Comparison of ENCODE assay signal across 30 mouse cellular contexts in genomic region chr1:90939980-90940379, GRCm38 (mm10). TPM values are rescaled to one million over a fixed set of nuclear protein-coding genes. Genes with fewer than 3 reads are reported as not detected.
A peak's percentile ranks its signal among the peaks of the same experiment; 100 is the strongest.
DNase-seq lines count a peak whose midpoint lies in the region; ATAC-seq lines count a peak whose summit lies in the region.
"Had no signal": no experiment of that assay in that cellular context is flagged by ENCODE, and none has a peak within 500 bp of the region (broad histone marks: within the 10 kb centered on the region; RNA-seq: fewer than 3 reads in every experiment).

No protein-coding gene starts in this region.

- H3K4me1 ChIP-seq in heart, embryonic 11.5 days (ENCODE audit: control insufficient read depth, insufficient read depth, low read length) = no peaks in the 10 kb centered on the region
- H3K4me1 ChIP-seq in heart, embryonic 15.5 days (replicated peaks) = 0 out of 2 replicates have a peak, but pooled peaks cover 2% of the 10 kb centered on the region
- 0 out of 2 replicates have a peak, but pooled peaks cover 5% of the 10 kb centered on the region for H3K4me1 ChIP-seq in midbrain, embryonic 10.5 days
- H3K4me1 ChIP-seq in midbrain, embryonic 15.5 days = no peaks in the 10 kb centered on the region
- H3K4me1 ChIP-seq: forebrain, embryonic 13.5 days; hindbrain, embryonic 15.5 days had no signal

- H3K27me3 ChIP-seq in heart, embryonic 11.5 days (ENCODE audit: control insufficient read depth, insufficient read depth, low read length) = no peaks in the 10 kb centered on the region
- no peaks in the 10 kb centered on the region for H3K27me3 ChIP-seq in heart, embryonic 15.5 days
- no peaks in the 10 kb centered on the region for H3K27me3 ChIP-seq in midbrain, embryonic 10.5 days (ENCODE audit: low read depth, poor library complexity, severe bottlenecking)
- H3K27me3 ChIP-seq in midbrain, embryonic 15.5 days (replicated peaks) = no peaks in the 10 kb centered on the region
- H3K27me3 ChIP-seq: forebrain, embryonic 13.5 days; hindbrain, embryonic 15.5 days had no signal

- H3K9ac ChIP-seq in heart, embryonic 11.5 days (ENCODE audit: low read depth, low read length) = no peak overlapping the region
- no peak overlapping the region for H3K9ac ChIP-seq in heart, embryonic 15.5 days
- no peak overlapping the region for H3K9ac ChIP-seq in midbrain, embryonic 15.5 days
- H3K9ac ChIP-seq: forebrain, embryonic 13.5 days; hindbrain, embryonic 15.5 days had no signal

- no peak overlapping the region for H3K27ac ChIP-seq in heart, embryonic 11.5 days (ENCODE audit: low read depth, low read length)
- H3K27ac ChIP-seq in heart, embryonic 15.5 days = no peak overlapping the region
- H3K27ac ChIP-seq in midbrain, embryonic 10.5 days (replicated peaks) = 0 out of 2 replicates have a peak overlapping the region, but pooled peaks have one; percentile 9
- no peak overlapping the region for H3K27ac ChIP-seq in midbrain, embryonic 15.5 days
- H3K27ac ChIP-seq: forebrain, embryonic 10.5 days; forebrain, embryonic 13.5 days; hindbrain, embryonic 15.5 days had no signal

- intact Hi-C loops in heart, postnatal 25 days (cut with DNase I) = no loop called here

- H3K4me3 ChIP-seq in heart, embryonic 11.5 days (ENCODE audit: low read depth, low read length) = no peak overlapping the region
- no peak overlapping the region for H3K4me3 ChIP-seq in heart, embryonic 15.5 days
- H3K4me3 ChIP-seq in midbrain, embryonic 10.5 days = no peak overlapping the region
- H3K4me3 ChIP-seq in midbrain, embryonic 15.5 days = no peak overlapping the region
- H3K4me3 ChIP-seq: forebrain, embryonic 10.5 days; forebrain, embryonic 13.5 days; hindbrain, embryonic 15.5 days had no signal

- H3K36me3 ChIP-seq in heart, embryonic 11.5 days (ENCODE audit: control insufficient read depth, insufficient read depth, low read length) = no peaks in the 10 kb centered on the region
- no peaks in the 10 kb centered on the region for H3K36me3 ChIP-seq in heart, embryonic 15.5 days
- no peaks in the 10 kb centered on the region for H3K36me3 ChIP-seq in midbrain, embryonic 10.5 days
- H3K36me3 ChIP-seq in midbrain, embryonic 15.5 days (replicated peaks) = no peaks in the 10 kb centered on the region
- H3K36me3 ChIP-seq: forebrain, embryonic 10.5 days; hindbrain, embryonic 15.5 days had no signal

- no peaks in the 10 kb centered on the region for H3K9me3 ChIP-seq in heart, embryonic 11.5 days (replicated peaks; ENCODE audit: control insufficient read depth, low read length)
- no peaks in the 10 kb centered on the region for H3K9me3 ChIP-seq in heart, embryonic 15.5 days (replicated peaks)
- H3K9me3 ChIP-seq in midbrain, embryonic 10.5 days (replicated peaks) = no peaks in the 10 kb centered on the region
- no peaks in the 10 kb centered on the region for H3K9me3 ChIP-seq in midbrain, embryonic 15.5 days
- H3K9me3 ChIP-seq: forebrain, embryonic 10.5 days; forebrain, embryonic 13.5 days; hindbrain, embryonic 15.5 days had no signal

- no peak for ATAC-seq in heart, embryonic 11.5 days (replicated peaks; ENCODE audit: insufficient number of reproducible peaks, low FRiP score, low TSS enrichment)
- peak; percentile 65 for ATAC-seq in heart, embryonic 15.5 days (replicated peaks; ENCODE audit: insufficient number of reproducible peaks, insufficient read depth, low FRiP score, low read depth)
- ATAC-seq in midbrain, embryonic 15.5 days (replicated peaks) = no peak
- ATAC-seq: activated CD4-positive, CD25-positive, alpha-beta regulatory T cell, adult 4 months; forebrain, embryonic 13.5 days; forebrain, embryonic 16.5 days; intestine, postnatal 0 days had no signal

- no peak overlapping the region for H3K4me2 ChIP-seq in heart, embryonic 11.5 days
- no peak overlapping the region for H3K4me2 ChIP-seq in heart, embryonic 15.5 days
- no peak overlapping the region for H3K4me2 ChIP-seq in midbrain, embryonic 15.5 days
- H3K4me2 ChIP-seq: forebrain, embryonic 13.5 days; hindbrain, embryonic 15.5 days had no signal

- 61% methylated on average over 4 of the region's 4 CpGs for WGBS in heart, embryonic 11.5 days (ENCODE audit: insufficient replicate concordance)
- WGBS in heart, embryonic 15.5 days = 42% methylated on average over 4 of the region's 4 CpGs
- WGBS in midbrain, embryonic 10.5 days = 86% methylated on average over 4 of the region's 4 CpGs
- WGBS in midbrain, embryonic 15.5 days = 92% methylated on average over 4 of the region's 4 CpGs

- DNase-seq in adrenal gland, adult 2 months = peak; percentile 13
- DNase-seq in adrenal gland, postnatal 10 days = no peak
- DNase-seq in heart, adult 18-20 months = peak; percentile 21 to 43
- no peak for DNase-seq in heart, postnatal 25 days (ENCODE audit: low spot score)
- DNase-seq in midbrain, embryonic 10.5 days (ENCODE audit: low spot score) = no peak
- DNase-seq: adrenal gland, postnatal 36 days; cerebellum, adult 18-20 months; cerebellum, adult 9-10 months; cerebellum, postnatal 14 days; gastrocnemius, postnatal 10 days; gastrocnemius, postnatal 36 days; kidney, adult 2 months had no signal

RNA-seq across cellular contexts. Expression of gene Prlh, which starts 12.9 kb away (rescaled TPM):
- not detected for total RNA-seq in adrenal gland, adult 2 months (2021)
- not detected in 2 replicates for polyA plus RNA-seq in adrenal gland, adult 2 months (2012; rRNA removed)
- not detected for total RNA-seq in adrenal gland, postnatal 10 days (2021)
- not detected for total RNA-seq in heart, adult 18-20 months (2021)
- not detected in 2 replicates for polyA plus RNA-seq in heart, embryonic 11.5 days (2014; fragmentation: Nextera tagmentation; extraction: Ambion mirVana)
- polyA plus RNA-seq in heart, embryonic 15.5 days (2015; fragmentation: Nextera tagmentation; extraction: Ambion mirVana) = not detected in 2 replicates
- total RNA-seq in heart, postnatal 25 days (2021) = not detected
- polyA plus RNA-seq in midbrain, embryonic 10.5 days (2016; fragmentation: Nextera tagmentation; extraction: Ambion mirVana) = not detected in 2 replicates
- polyA plus RNA-seq in midbrain, embryonic 15.5 days (2015; fragmentation: Nextera tagmentation; extraction: Ambion mirVana) = not detected in 2 replicates
- total RNA-seq: adrenal gland, postnatal 36 days; ES-E14; gastrocnemius, adult 18-20 months; gastrocnemius, postnatal 10 days; gastrocnemius, postnatal 36 days; granulocyte monocyte progenitor cell, adult 5-6 weeks had no signal
- polyA plus RNA-seq: activated CD4-positive, CD25-positive, alpha-beta regulatory T cell, adult 4 months; embryonic facial prominence, embryonic 11.5 days; embryonic facial prominence, embryonic 14.5 days; forebrain, embryonic 10.5 days; forebrain, embryonic 13.5 days; forebrain, embryonic 16.5 days; heart, embryonic 14.5 days; hindbrain, embryonic 11.5 days; hindbrain, embryonic 15.5 days; intestine, embryonic 14.5 days; intestine, postnatal 0 days; kidney, adult 2 months; kidney, embryonic 14.5 days had no signal

RNA-seq across cellular contexts. Expression of gene Mlph, which starts 25.1 kb away (rescaled TPM):
- 1 to 10 TPM; 2.9 to 3.1 TPM for total RNA-seq in adrenal gland, adult 2 months (2021)
- polyA plus RNA-seq in adrenal gland, adult 2 months (2012; rRNA removed) = 0.68 and 1.1 TPM in 2 replicates
- total RNA-seq in adrenal gland, postnatal 10 days (2021) = 1 to 10 TPM; 1.6 to 1.9 TPM
- 1 to 10 TPM; 1.1 to 1.5 TPM for total RNA-seq in heart, adult 18-20 months (2021)
- 0.16 TPM in 1 of 2 replicates, not detected in the other for polyA plus RNA-seq in heart, embryonic 11.5 days (2014; fragmentation: Nextera tagmentation; extraction: Ambion mirVana)
- 0.42 and 0.44 TPM in 2 replicates for polyA plus RNA-seq in heart, embryonic 15.5 days (2015; fragmentation: Nextera tagmentation; extraction: Ambion mirVana)
- under 1 TPM; 0.87 to 0.99 TPM for total RNA-seq in heart, postnatal 25 days (2021)
- polyA plus RNA-seq in midbrain, embryonic 10.5 days (2016; fragmentation: Nextera tagmentation; extraction: Ambion mirVana) = 0.14 and 0.20 TPM in 2 replicates
- polyA plus RNA-seq in midbrain, embryonic 15.5 days (2015; fragmentation: Nextera tagmentation; extraction: Ambion mirVana) = 0.23 and 0.46 TPM in 2 replicates
- total RNA-seq: granulocyte monocyte progenitor cell, adult 5-6 weeks had no signal
- polyA plus RNA-seq: activated CD4-positive, CD25-positive, alpha-beta regulatory T cell, adult 4 months; hindbrain, embryonic 11.5 days had no signal

RNA-seq across cellular contexts. Expression of gene Rab17, which starts 29.5 kb away (rescaled TPM):
- under 1 TPM in 1 of 2 experiments, not detected in 1; 0.31 TPM for total RNA-seq in adrenal gland, adult 2 months (2021)
- 0.13 TPM in 1 of 2 replicates, not detected in the other for polyA plus RNA-seq in adrenal gland, adult 2 months (2012; rRNA removed)
- total RNA-seq in adrenal gland, postnatal 10 days (2021) = 1 to 10 TPM; 2.1 to 2.8 TPM
- total RNA-seq in heart, adult 18-20 months (2021) = 1 to 10 TPM; 2.4 to 2.9 TPM
- 0.63 TPM in 1 of 2 replicates, not detected in the other for polyA plus RNA-seq in heart, embryonic 11.5 days (2014; fragmentation: Nextera tagmentation; extraction: Ambion mirVana)
- 2.9 and 3.0 TPM in 2 replicates for polyA plus RNA-seq in heart, embryonic 15.5 days (2015; fragmentation: Nextera tagmentation; extraction: Ambion mirVana)
- 1 to 10 TPM; 2.1 to 3.2 TPM for total RNA-seq in heart, postnatal 25 days (2021)
- polyA plus RNA-seq in midbrain, embryonic 10.5 days (2016; fragmentation: Nextera tagmentation; extraction: Ambion mirVana) = not detected in 2 replicates
- polyA plus RNA-seq in midbrain, embryonic 15.5 days (2015; fragmentation: Nextera tagmentation; extraction: Ambion mirVana) = 0.18 TPM in 1 of 2 replicates, not detected in the other
- total RNA-seq: adrenal gland, postnatal 36 days; gastrocnemius, adult 18-20 months; gastrocnemius, postnatal 10 days; gastrocnemius, postnatal 36 days had no signal
- polyA plus RNA-seq: activated CD4-positive, CD25-positive, alpha-beta regulatory T cell, adult 4 months; forebrain, embryonic 13.5 days; hindbrain, embryonic 11.5 days had no signal

RNA-seq across cellular contexts. Expression of gene Lrrfip1, which starts 58.6 kb away (rescaled TPM):
- 10 to 100 TPM; 63.2 to 63.4 TPM for total RNA-seq in adrenal gland, adult 2 months (2021)
- 9.2 and 9.4 TPM in 2 replicates for polyA plus RNA-seq in adrenal gland, adult 2 months (2012; rRNA removed)
- total RNA-seq in adrenal gland, postnatal 10 days (2021) = 10 to 100 TPM; 42.7 to 57.2 TPM
- total RNA-seq in heart, adult 18-20 months (2021) = 10 to 100 TPM; 62.9 to 67.0 TPM
- 115 and 138 TPM in 2 replicates for polyA plus RNA-seq in heart, embryonic 11.5 days (2014; fragmentation: Nextera tagmentation; extraction: Ambion mirVana)
- polyA plus RNA-seq in heart, embryonic 15.5 days (2015; fragmentation: Nextera tagmentation; extraction: Ambion mirVana) = 136 and 149 TPM in 2 replicates
- total RNA-seq in heart, postnatal 25 days (2021) = 10 to 100 TPM; 81.3 to 98.0 TPM
- polyA plus RNA-seq in midbrain, embryonic 10.5 days (2016; fragmentation: Nextera tagmentation; extraction: Ambion mirVana) = 19.8 and 22.2 TPM in 2 replicates
- polyA plus RNA-seq in midbrain, embryonic 15.5 days (2015; fragmentation: Nextera tagmentation; extraction: Ambion mirVana) = 34.3 and 38.0 TPM in 2 replicates

Comparison
In these comparisons a context has a peak if more than half of its experiments do, and no peak if none do; other contexts are left out.
1. DNase-seq: peak in adrenal gland, adult 2 months (single experiment) and heart, adult 18-20 months (2 of 2); none in adrenal gland, postnatal 10 days (single experiment), heart, postnatal 25 days (single experiment) and midbrain, embryonic 10.5 days (single experiment).